Mouse (Mus musculus): ENCODE data around the gene Eif2a.

- TF ChIP-seq CTCF (IDR thresholded peaks at IDR 0.05; ENCODE audit: borderline replicate concordance, control insufficient read depth, extremely low read depth, insufficient read depth, low read length, poor library complexity) (no peak), POLR2A (IDR thresholded peaks at IDR 0.05; ENCODE audit: control insufficient read depth, extremely low read depth, insufficient read depth, low read length, poor library complexity) (no peak)
Measured at GRCm38 (mm10) chr3:58523386-58523785, 2.2 kb upstream of the Eif2a start.
